Comparison of ENCODE assay signal across 12 mouse cellular contexts in genomic region chr1:19951050-19951679, GRCm38 (mm10).
DNase-seq lines count a peak whose midpoint lies in the region; ATAC-seq lines count a peak whose summit lies in the region.
"Had no signal": no experiment of that assay in that cellular context is flagged by ENCODE, and none has a peak within 500 bp of the region (broad histone marks: within the 10 kb centered on the region; RNA-seq: fewer than 3 reads in every experiment).

No protein-coding gene starts in this region.

- H3K9me3 ChIP-seq in heart, embryonic 13.5 days = no peaks in the 10 kb centered on the region
- no peaks in the 10 kb centered on the region for H3K9me3 ChIP-seq in hindbrain, embryonic 15.5 days
- H3K9me3 ChIP-seq: intestine, embryonic 15.5 days; megakaryocyte, embryonic 14.5 days had no signal

- no peaks in the 10 kb centered on the region for H3K4me1 ChIP-seq in heart, embryonic 13.5 days
- no peaks in the 10 kb centered on the region for H3K4me1 ChIP-seq in hindbrain, embryonic 15.5 days (replicated peaks)
- H3K4me1 ChIP-seq: intestine, embryonic 15.5 days; megakaryocyte, embryonic 14.5 days had no signal

- H3K27me3 ChIP-seq in heart, embryonic 13.5 days (replicated peaks) = no peaks in the 10 kb centered on the region
- no peaks in the 10 kb centered on the region for H3K27me3 ChIP-seq in hindbrain, embryonic 15.5 days
- H3K27me3 ChIP-seq: intestine, embryonic 15.5 days; megakaryocyte, embryonic 14.5 days had no signal

- H3K4me2 ChIP-seq in heart, embryonic 13.5 days = peak overlapping the region; percentile 12; the same call in 1 of the 2 replicates
- peak overlapping the region; percentile 36 for H3K4me2 ChIP-seq in hindbrain, embryonic 15.5 days
- H3K4me2 ChIP-seq: intestine, embryonic 15.5 days had no signal

- intact Hi-C loops in heart, postnatal 14 days (cut with DNase I) = no loop called here

- no peak overlapping the region for H3K27ac ChIP-seq in heart, embryonic 13.5 days (replicated peaks)
- H3K27ac ChIP-seq in hindbrain, embryonic 15.5 days (replicated peaks) = no peak overlapping the region
- H3K27ac ChIP-seq: gastrocnemius, adult 2 months; intestine, embryonic 15.5 days had no signal

- H3K36me3 ChIP-seq in heart, embryonic 13.5 days = no peaks in the 10 kb centered on the region
- H3K36me3 ChIP-seq in hindbrain, embryonic 15.5 days = no peaks in the 10 kb centered on the region
- H3K36me3 ChIP-seq: intestine, embryonic 15.5 days had no signal

- WGBS in heart, embryonic 13.5 days = 50% methylated on average over 7 of the region's 7 CpGs
- 11% methylated on average over 7 of the region's 7 CpGs for WGBS in hindbrain, embryonic 15.5 days

- DNase-seq in heart, postnatal 14 days = no peak
- peak; percentile 41 for DNase-seq in embryo, embryonic 9.5 days (ENCODE audit: extremely low spot score)
- peak; percentile 34 for DNase-seq in neural tube, embryonic 10.5 days (ENCODE audit: extremely low spot score, low spot score)
- DNase-seq in spleen, postnatal 10 days (ENCODE audit: low spot score in 2 of 2) = no peak
- no peak for DNase-seq in adrenal gland, adult (ENCODE audit: inconsistent age in 2 of 2, low spot score in 1 of 2)
- no peak for DNase-seq in layer of hippocampus, postnatal 36 days
- DNase-seq: cerebellum, adult 8-10 months; gastrocnemius, adult 2 months had no signal

- H3K9ac ChIP-seq in heart, embryonic 13.5 days = no peak overlapping the region
- H3K9ac ChIP-seq in hindbrain, embryonic 15.5 days = no peak overlapping the region
- H3K9ac ChIP-seq: intestine, embryonic 15.5 days had no signal

- no peak overlapping the region for H3K4me3 ChIP-seq in heart, embryonic 13.5 days
- H3K4me3 ChIP-seq in hindbrain, embryonic 15.5 days = no peak overlapping the region
- H3K4me3 ChIP-seq: gastrocnemius, adult 2 months; intestine, embryonic 15.5 days; megakaryocyte, embryonic 14.5 days had no signal

- no peak for ATAC-seq in heart, embryonic 13.5 days (ENCODE audit: extremely low read depth, insufficient number of reproducible peaks, low FRiP score, low TSS enrichment)
- ATAC-seq in hindbrain, embryonic 15.5 days (ENCODE audit: low FRiP score, low read depth) = peak; percentile 59; the same call in 1 of the 2 replicates
- ATAC-seq: intestine, embryonic 15.5 days had no signal

Comparison
In these comparisons a context has a peak if more than half of its experiments do, and no peak if none do; other contexts are left out.
1. DNase-seq: peak in embryo, embryonic 9.5 days (single experiment) and neural tube, embryonic 10.5 days (single experiment); none in heart, postnatal 14 days (0 of 2), spleen, postnatal 10 days (0 of 2), adrenal gland, adult (0 of 2) and layer of hippocampus, postnatal 36 days (0 of 2).